Mouse (Mus musculus) kidney, adult 2 months (tissue): ENCODE data around the gene Agbl4.

Source experiments
- CTCF ChIP-seq: fragments of 200-500 bp; conservative IDR thresholded peaks from 2 replicates; pipeline ENCODE4 v1.5.1; 2011; ENCODE audit warnings: low read depth, mild to moderate bottlenecking, control low read depth, low read length, moderate library complexity, mixed read lengths; ENCODE audit not compliant: insufficient read depth, insufficient read length
- POLR2A ChIP-seq: fragments of 200-500 bp; IDR thresholded peaks from one replicate; pipeline ENCODE4 v1.6.1; 2011; ENCODE audit warnings: low read depth, low read length, control low read depth

DNA sequence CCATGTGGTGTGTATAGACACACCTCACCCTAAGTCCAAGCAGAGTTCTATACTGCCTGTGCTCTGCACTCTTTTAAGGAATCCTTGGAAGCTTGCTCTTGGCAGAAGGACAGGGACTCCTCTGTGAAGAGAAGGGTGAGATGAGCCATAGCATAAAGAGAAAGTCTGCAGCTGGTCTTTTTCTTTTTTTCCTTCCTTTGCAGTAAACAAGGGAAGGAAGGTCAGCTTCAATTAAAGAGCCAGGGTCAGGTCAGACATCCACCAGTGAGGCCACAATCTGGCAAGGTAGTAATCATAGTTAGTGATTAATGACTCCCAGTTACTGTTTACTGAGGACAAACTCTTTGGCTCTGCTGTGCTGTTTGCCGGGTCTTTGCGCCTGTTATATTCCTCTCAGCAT is 802.6 kb downstream of the Agbl4 start:
- TF ChIP-seq CTCF (no peak), POLR2A (no peak)
